Mouse (Mus musculus) neutrophil, adult 65 days (primary cell): ENCODE data around the gene Aknad1. TPM values are rescaled to one million over a fixed set of nuclear protein-coding genes. Genes with fewer than 3 reads are reported as not detected.

ENCODE experiments used
- total RNA-seq: library from RNA; stranded (reverse); gene quantifications from 2 replicates; pipeline ENCODE4 v1.2.4, GENCODE M21; 2023

Aknad1 gene
- not detected in 2 replicates for total RNA-seq

DNA sequence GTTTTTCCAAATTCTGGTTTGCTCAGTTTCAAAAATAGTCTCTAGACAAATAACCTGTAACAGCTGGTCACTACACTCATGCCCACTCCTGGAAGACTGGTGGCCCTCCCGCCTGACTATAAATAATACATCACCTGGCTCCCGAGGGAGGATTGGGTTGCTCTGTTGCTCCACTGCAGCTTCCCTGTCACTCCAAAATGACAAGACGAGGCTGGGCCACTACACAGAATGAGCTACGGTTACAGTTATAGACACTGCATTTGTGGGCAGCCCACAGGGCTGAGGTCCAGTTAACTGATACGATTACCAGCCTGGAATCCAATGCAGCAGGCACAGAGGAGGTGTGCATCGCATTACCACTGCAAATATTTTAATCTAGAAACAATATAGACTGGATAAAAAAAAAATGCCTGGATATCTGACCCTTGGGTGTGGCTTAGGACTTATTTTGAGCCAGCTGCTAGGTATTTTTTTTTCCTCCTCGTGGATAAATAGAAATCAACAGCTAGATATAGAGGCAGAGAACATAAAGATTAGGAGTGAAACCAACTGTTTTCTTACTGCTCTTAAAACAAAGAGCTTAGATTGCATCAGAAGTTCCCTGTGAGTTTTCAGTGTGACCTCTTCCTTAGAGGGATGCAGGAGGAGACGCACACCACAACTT is at the start of gene Aknad1:
Aknad1 (plus strand) TSS at position 614 of the 664 bp plus-strand sequence.

DNA sequence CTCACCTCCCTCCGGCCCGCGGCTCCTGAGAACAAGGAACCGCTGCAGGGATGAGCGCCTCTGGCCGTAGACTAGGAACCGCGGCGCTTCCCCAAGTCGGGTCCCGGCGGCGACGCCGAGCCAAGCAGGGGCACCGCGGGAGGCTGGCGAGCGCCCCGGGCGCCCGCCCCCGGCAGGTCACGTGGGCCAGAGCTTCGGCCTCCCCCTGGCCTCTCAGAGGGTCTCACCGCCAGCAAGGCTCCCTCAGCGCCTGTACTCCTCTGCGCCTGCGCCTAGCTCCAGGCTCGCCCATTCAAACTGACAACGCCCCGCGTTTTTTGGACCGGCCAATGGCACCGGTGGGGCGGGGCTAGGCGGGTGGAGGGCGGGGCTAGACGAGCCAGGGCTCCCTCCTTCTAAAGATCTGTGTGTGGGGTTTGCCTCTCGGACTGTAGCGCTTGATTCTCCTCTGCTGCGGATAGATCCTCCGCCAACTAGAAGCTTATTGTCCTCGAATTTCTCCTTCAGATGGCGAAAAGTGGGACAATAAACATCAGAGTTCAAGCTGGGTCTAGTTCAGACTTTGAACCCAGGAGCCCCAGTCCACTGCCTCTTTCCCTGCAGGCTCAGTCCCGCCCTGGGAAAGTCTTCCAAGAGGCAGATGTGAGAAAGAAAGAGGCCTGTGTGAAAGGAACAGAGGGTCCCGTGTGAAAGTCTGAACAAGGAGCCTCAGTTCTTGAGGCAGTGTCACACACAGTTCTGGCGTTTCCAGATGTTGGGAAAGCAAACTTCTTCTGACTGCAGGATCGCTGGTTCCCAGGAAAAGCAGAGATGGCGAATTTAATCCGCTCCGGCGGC is 17.2 kb upstream of the Aknad1 start, which contains the start of gene Gpsm2:
Gpsm2 (minus strand) TSS at position 274 of the 837 bp plus-strand sequence.

Other genes with a start within 250 kb of the Aknad1 start
- not detected in 2 replicates for gene 1700013F07Rik, start 205.5 kb upstream of the Aknad1 start, total RNA-seq
- gene 5330417C22Rik, start 203.1 kb upstream of the Aknad1 start, total RNA-seq = not detected in 2 replicates
- gene Tmem167b, start 177.2 kb upstream of the Aknad1 start, total RNA-seq = 39.6 and 41.8 TPM in 2 replicates
- 24.9 and 26.3 TPM in 2 replicates for gene Taf13, start 168.0 kb upstream of the Aknad1 start, total RNA-seq
- 3.5 and 4.5 TPM in 2 replicates for gene Wdr47, start 148.4 kb upstream of the Aknad1 start, total RNA-seq
- 16.0 and 26.1 TPM in 2 replicates for gene Clcc1, start 85.7 kb upstream of the Aknad1 start, total RNA-seq
- 10.1 and 12.5 TPM in 2 replicates for gene Gpsm2, start 17.3 kb upstream of the Aknad1 start, total RNA-seq
- 34.0 and 45.6 TPM in 2 replicates for gene Stxbp3, start 100.9 kb downstream of the Aknad1 start, total RNA-seq
- not detected in 2 replicates for gene Fndc7, start 150.3 kb downstream of the Aknad1 start, total RNA-seq
- 120 and 149 TPM in 2 replicates for gene Prpf38b, start 172.1 kb downstream of the Aknad1 start, total RNA-seq
- gene Henmt1, start 200.2 kb downstream of the Aknad1 start, total RNA-seq = not detected in 2 replicates
- gene Gm9857, start 200.8 kb downstream of the Aknad1 start, total RNA-seq = not detected in 2 replicates